Mouse (Mus musculus) ES-Bruce4 (cell line): ENCODE data around the gene Dnah14. TPM values are rescaled to one million over a fixed set of nuclear protein-coding genes. Genes with fewer than 3 reads are reported as not detected.
A peak's percentile ranks its signal among the peaks of the same experiment; 100 is the strongest.
"Not testable (repeated sequence)": the region's sequence is repeated elsewhere in the genome, so short reads cannot be mapped to it uniquely, and the experiment has no call there.

Experiments
- H3K27ac ChIP-seq: 2 replicates; pipeline ENCODE4 v1.5.1; 2012; ENCODE audit warnings: low read length, inconsistent platforms; ENCODE audit not compliant: insufficient read depth
- H3K27me3 ChIP-seq: 2 replicates; pipeline ENCODE4 v1.6.1; 2012; ENCODE audit warnings: mild to moderate bottlenecking, low read length, inconsistent platforms; ENCODE audit not compliant: control insufficient read depth, poor library complexity, insufficient read depth, severe bottlenecking
- H3K36me3 ChIP-seq: 2 replicates; pipeline ENCODE4 v1.6.1; 2012; ENCODE audit warnings: inconsistent platforms, mild to moderate bottlenecking, low read length, moderate library complexity; ENCODE audit not compliant: control insufficient read depth, poor library complexity, insufficient read depth, severe bottlenecking
- H3K4me1 ChIP-seq: one replicate; pipeline ENCODE4 v1.8.1; 2011; ENCODE audit warnings: low read length; ENCODE audit not compliant: control insufficient read depth, insufficient read depth
- H3K4me3 ChIP-seq: 2 replicates; pipeline ENCODE4 v1.5.1; 2011; ENCODE audit warnings: low read depth, mild to moderate bottlenecking, low read length
- H3K9ac ChIP-seq: 2 replicates; pipeline ENCODE4 v1.6.1; 2012; ENCODE audit warnings: low read depth, mild to moderate bottlenecking, inconsistent platforms; ENCODE audit not compliant: poor library complexity, severe bottlenecking
- H3K9me3 ChIP-seq: replicated peaks from 2 replicates; pipeline ENCODE4 v1.6.1; 2012; ENCODE audit warnings: mild to moderate bottlenecking, low read length, inconsistent platforms; ENCODE audit not compliant: control insufficient read depth, poor library complexity, insufficient read depth, severe bottlenecking
- CTCF ChIP-seq: IDR thresholded peaks from one replicate; pipeline ENCODE4 v1.8.1; 2011; ENCODE audit warnings: low read depth, low read length
- EP300 ChIP-seq: IDR thresholded peaks from 2 replicates; pipeline ENCODE4 v1.6.1; 2011; ENCODE audit warnings: low read depth, low read length; ENCODE audit not compliant: insufficient read depth
- POLR2A ChIP-seq: IDR thresholded peaks from one replicate; pipeline ENCODE4 v1.8.1; 2011; ENCODE audit warnings: low read length; ENCODE audit not compliant: insufficient read depth
- polyA plus RNA-seq: library from polyadenylated mRNA; stranded (reverse); fragments of >200 nt; gene quantifications from 2 replicates; pipeline ENCODE4 v1.2.4, GENCODE M21; 2011; ENCODE audit warnings: low read depth; ENCODE audit not compliant: missing spikeins, insufficient read depth, insufficient read length

Gene Dnah14
- polyA plus RNA-seq, 1 experiment = 0.33 TPM

- Histone ChIP-seq H3K9me3 (no peaks in the 10 kb centered on the region), H3K4me1 (no peaks in the 10 kb centered on the region), H3K27me3 (no peaks in the 10 kb centered on the region; the same call in 1 of the 2 replicates), H3K4me3 (no peak overlapping the region), H3K9ac (no peak overlapping the region), H3K27ac (no peak overlapping the region), H3K36me3 (no peaks in the 10 kb centered on the region)
- TF ChIP-seq EP300 = no peak
- no peak for TF ChIP-seq POLR2A
- TF ChIP-seq CTCF = no peak
These were observed 157.2 kb downstream of the Dnah14 start for GRCm38 (mm10) chr1:181733517-181733916.

- Histone ChIP-seq H3K9me3 (no peaks in the 10 kb centered on the region), H3K4me1 (no peaks in the 10 kb centered on the region), H3K36me3 (no peaks in the 10 kb centered on the region), H3K9ac (no peak overlapping the region), H3K27ac (no peak overlapping the region), H3K4me3 (no peak overlapping the region), H3K27me3 (no peaks in the 10 kb centered on the region)
- TF ChIP-seq EP300 (0 out of 2 replicates have a peak, but pooled peaks have one; percentile 9), CTCF (no peak), POLR2A (no peak)
These were observed 163.9 kb downstream of the Dnah14 start for GRCm38 (mm10) chr1:181740259-181740658.

GRCm38 (mm10) chr1:181742251-181742885, 166.0 kb downstream of the Dnah14 start:
- no peaks in the 10 kb centered on the region for H3K4me1 ChIP-seq
- TF ChIP-seq POLR2A (no peak), CTCF (no peak), EP300 (no peak)
- no peaks in the 10 kb centered on the region for H3K9me3 ChIP-seq
- H3K27ac ChIP-seq = no peak overlapping the region
- no peaks in the 10 kb centered on the region for H3K27me3 ChIP-seq
- no peak overlapping the region for H3K4me3 ChIP-seq
- H3K9ac ChIP-seq = no peak overlapping the region
- H3K36me3 ChIP-seq = no peaks in the 10 kb centered on the region

- no peaks in the 10 kb centered on the region for H3K9me3 ChIP-seq
- no peaks in the 10 kb centered on the region for H3K27me3 ChIP-seq
- H3K4me1 ChIP-seq = no peaks in the 10 kb centered on the region
- no peak for TF ChIP-seq EP300
- peak; percentile 69 for TF ChIP-seq CTCF
- TF ChIP-seq POLR2A = no peak
- H3K27ac ChIP-seq = no peak overlapping the region
- H3K9ac ChIP-seq = no peak overlapping the region
- no peak overlapping the region for H3K4me3 ChIP-seq
- no peaks in the 10 kb centered on the region for H3K36me3 ChIP-seq
These were observed 193.0 kb downstream of the Dnah14 start for GRCm38 (mm10) chr1:181769392-181769791.

GRCm38 (mm10) chr1:181771871-181772270, 195.5 kb downstream of the Dnah14 start:
- Histone ChIP-seq H3K9ac (no peak overlapping the region), H3K4me3 (no peak overlapping the region), H3K9me3 (peaks cover 2% of the 10 kb centered on the region; the same call in 1 of the 2 replicates), H3K36me3 (no peaks in the 10 kb centered on the region), H3K27ac (no peak overlapping the region), H3K27me3 (no peaks in the 10 kb centered on the region), H3K4me1 (no peaks in the 10 kb centered on the region)
- TF ChIP-seq POLR2A = no peak
- no peak for TF ChIP-seq EP300
- TF ChIP-seq CTCF = no peak

GRCm38 (mm10) chr1:181776541-181776940, 200.2 kb downstream of the Dnah14 start:
- H3K4me3 ChIP-seq = no peak overlapping the region
- H3K27ac ChIP-seq = no peak overlapping the region
- H3K36me3 ChIP-seq = no peaks in the 10 kb centered on the region
- TF ChIP-seq CTCF (no peak), EP300 (no peak)
- H3K9me3 ChIP-seq = peaks cover 4% of the 10 kb centered on the region
- no peaks in the 10 kb centered on the region for H3K4me1 ChIP-seq
- no peak overlapping the region for H3K9ac ChIP-seq
- H3K27me3 ChIP-seq = no peaks in the 10 kb centered on the region

- H3K27ac ChIP-seq, H3K27me3 ChIP-seq, H3K9ac ChIP-seq, H3K4me1 ChIP-seq, H3K36me3 ChIP-seq, H3K4me3 ChIP-seq: not testable (repeated sequence)
- peaks cover 12% of the 10 kb centered on the region for H3K9me3 ChIP-seq
These were observed 206.2 kb downstream of the Dnah14 start for GRCm38 (mm10) chr1:181782600-181782999.
